Mouse (Mus musculus): ENCODE results near the gene Cfap157.

Gene Cfap157

GRCm38 (mm10) chr2:32798251-32798962 is 14.2 kb upstream of the Cfap157 start:
- no peak for TF ChIP-seq GATA4 (IDR thresholded peaks at IDR 0.05; ENCODE audit: insufficient replicate concordance, low read length)

- TF ChIP-seq GATA4 (IDR thresholded peaks at IDR 0.05; ENCODE audit: insufficient replicate concordance, low read length), result no peak
Measured at GRCm38 (mm10) chr2:32795748-32796418, 11.7 kb upstream of the Cfap157 start.

GRCm38 (mm10) chr2:32791297-32791696 is 7.1 kb upstream of the Cfap157 start:
- no peak for TF ChIP-seq GATA4 (IDR thresholded peaks at IDR 0.05; ENCODE audit: insufficient replicate concordance, low read length)

GRCm38 (mm10) chr2:32788581-32788980 is 4.4 kb upstream of the Cfap157 start:
- TF ChIP-seq GATA4 (IDR thresholded peaks at IDR 0.05; ENCODE audit: insufficient replicate concordance, low read length), result no peak

- no peak for TF ChIP-seq GATA4 (IDR thresholded peaks at IDR 0.05; ENCODE audit: insufficient replicate concordance, low read length)
Measured at GRCm38 (mm10) chr2:32787176-32787575, 2.9 kb upstream of the Cfap157 start.

- TF ChIP-seq GATA4 (IDR thresholded peaks at IDR 0.05; ENCODE audit: insufficient replicate concordance, low read length), result no peak
Measured at GRCm38 (mm10) chr2:32781710-32782109, 2.5 kb downstream of the Cfap157 start.

- TF ChIP-seq GATA4 (IDR thresholded peaks at IDR 0.05; ENCODE audit: insufficient replicate concordance, low read length), result no peak
Measured at GRCm38 (mm10) chr2:32779714-32780113, 4.5 kb downstream of the Cfap157 start.

- TF ChIP-seq GATA4 (IDR thresholded peaks at IDR 0.05; ENCODE audit: insufficient replicate concordance, low read length), result no peak
Measured at GRCm38 (mm10) chr2:32779131-32779530, 5.1 kb downstream of the Cfap157 start.

GRCm38 (mm10) chr2:32778081-32778480 is 6.1 kb downstream of the Cfap157 start:
- TF ChIP-seq GATA4 (IDR thresholded peaks at IDR 0.05; ENCODE audit: insufficient replicate concordance, low read length), result no peak

GRCm38 (mm10) chr2:32776192-32776591 is 8.0 kb downstream of the Cfap157 start:
- TF ChIP-seq GATA4 (IDR thresholded peaks at IDR 0.05; ENCODE audit: insufficient replicate concordance, low read length), result no peak

GRCm38 (mm10) chr2:32775359-32776074 is 8.7 kb downstream of the Cfap157 start, which contains the start of the genes Ttc16 and Ptrh1:
Gene Ttc16 (minus strand): TSS chr2:32775633.
Gene Ptrh1 (plus strand): TSS chr2:32775786.
- TF ChIP-seq GATA4 (IDR thresholded peaks at IDR 0.05; ENCODE audit: insufficient replicate concordance, low read length), result no peak

- no peak for TF ChIP-seq GATA4 (IDR thresholded peaks at IDR 0.05; ENCODE audit: insufficient replicate concordance, low read length)
Measured at GRCm38 (mm10) chr2:32772626-32773279, 11.5 kb downstream of the Cfap157 start.

- TF ChIP-seq GATA4 (IDR thresholded peaks at IDR 0.05; ENCODE audit: insufficient replicate concordance, low read length), result no peak
Measured at GRCm38 (mm10) chr2:32771886-32772285, 12.3 kb downstream of the Cfap157 start.

- no peak for TF ChIP-seq GATA4 (IDR thresholded peaks at IDR 0.05; ENCODE audit: insufficient replicate concordance, low read length)
Measured at GRCm38 (mm10) chr2:32769327-32770085, 14.7 kb downstream of the Cfap157 start.

Measured in liver, adult (tissue).